Mouse (Mus musculus) megakaryocyte, embryonic 14.5 days (primary cell): ENCODE data around the gene B3gnt9. TPM values are rescaled to one million over a fixed set of nuclear protein-coding genes. Genes with fewer than 3 reads are reported as not detected.

ENCODE experiments used
- H3K27me3 ChIP-seq: replicated peaks from 2 replicates; pipeline ENCODE3; 2012; ENCODE audit warnings: inconsistent platforms
- H3K36me3 ChIP-seq: replicated peaks from 2 replicates; pipeline ENCODE3; 2012; ENCODE audit warnings: low read length, inconsistent platforms, mixed read lengths
- H3K4me1 ChIP-seq: 2 replicates; pipeline ENCODE4 v1.6.1; 2012; ENCODE audit warnings: inconsistent platforms
- H3K4me3 ChIP-seq: replicated peaks from 2 replicates; pipeline ENCODE3; 2012; ENCODE audit warnings: moderate library complexity, mild to moderate bottlenecking, inconsistent platforms
- H3K9me3 ChIP-seq: 2 replicates; pipeline ENCODE4 v1.6.1; 2012; ENCODE audit warnings: inconsistent platforms
- FLI1 ChIP-seq: IDR thresholded peaks from 2 replicates; pipeline ENCODE4 v1.6.1; 2012; ENCODE audit warnings: low read length, inconsistent platforms, mixed read lengths
- GATA1 ChIP-seq: IDR thresholded peaks from 3 replicates; pipeline ENCODE4 v1.6.1; 2012; ENCODE audit warnings: mixed read lengths, low read length, inconsistent platforms, borderline replicate concordance
- polyA plus RNA-seq: library from polyadenylated mRNA; stranded (reverse); fragments of >175 nt; gene quantifications from 2 replicates; pipeline ENCODE4 v1.2.3, GENCODE M21; 2012; ENCODE audit warnings: low replicate concordance; ENCODE audit not compliant: insufficient read depth

Gene B3gnt9
- polyA plus RNA-seq, 1 experiment = 4.9 TPM

- peak overlapping the region; percentile 89 for H3K4me3 ChIP-seq
- peaks cover 50% of the 10 kb centered on the region for H3K4me1 ChIP-seq
- peaks cover 40% of the 10 kb centered on the region for H3K27me3 ChIP-seq
- TF ChIP-seq FLI1 (no peak), GATA1 (no peak)
- H3K9me3 ChIP-seq = peaks cover 3% of the 10 kb centered on the region; the same call in 1 of the 2 replicates
- peaks cover 16% of the 10 kb centered on the region for H3K36me3 ChIP-seq
Observed at GRCm38 (mm10) chr8:105283074-105283473, 28.1 kb upstream of the B3gnt9 start.

GRCm38 (mm10) chr8:105282239-105282638, 27.3 kb upstream of the B3gnt9 start:
- no peak overlapping the region for H3K4me3 ChIP-seq
- TF ChIP-seq GATA1 (no peak), FLI1 (no peak)
- H3K36me3 ChIP-seq = peaks cover 16% of the 10 kb centered on the region
- peaks cover 49% of the 10 kb centered on the region for H3K27me3 ChIP-seq
- H3K4me1 ChIP-seq = peaks cover 52% of the 10 kb centered on the region
- peaks cover 3% of the 10 kb centered on the region; the same call in 1 of the 2 replicates for H3K9me3 ChIP-seq

- Histone ChIP-seq H3K4me1 (peaks cover 54% of the 10 kb centered on the region), H3K36me3 (peaks cover 16% of the 10 kb centered on the region)
Observed at GRCm38 (mm10) chr8:105281821-105282220, 26.9 kb upstream of the B3gnt9 start.

GRCm38 (mm10) chr8:105280567-105280966, 25.6 kb upstream of the B3gnt9 start:
- peaks cover 62% of the 10 kb centered on the region for H3K27me3 ChIP-seq
- peaks cover 58% of the 10 kb centered on the region for H3K4me1 ChIP-seq
- no peak overlapping the region for H3K4me3 ChIP-seq
- peaks cover 3% of the 10 kb centered on the region; the same call in 1 of the 2 replicates for H3K9me3 ChIP-seq
- H3K36me3 ChIP-seq = peaks cover 16% of the 10 kb centered on the region
- TF ChIP-seq FLI1 (no peak), GATA1 (no peak)

More at GRCm38 (mm10) chr8:105281821-105282220, 26.9 kb upstream of the B3gnt9 start:
- peaks cover 3% of the 10 kb centered on the region; the same call in 1 of the 2 replicates for H3K9me3 ChIP-seq
- H3K27me3 ChIP-seq = peaks cover 53% of the 10 kb centered on the region
- H3K4me3 ChIP-seq = no peak overlapping the region
- TF ChIP-seq FLI1 = no peak
- no peak for TF ChIP-seq GATA1

GRCm38 (mm10) chr8:105278911-105279334, 24.0 kb upstream of the B3gnt9 start:
- H3K4me3 ChIP-seq = peak overlapping the region; percentile 89
- H3K36me3 ChIP-seq = peaks cover 10% of the 10 kb centered on the region
- TF ChIP-seq FLI1 (no peak), GATA1 (no peak)
- H3K9me3 ChIP-seq = peaks cover 3% of the 10 kb centered on the region; the same call in 1 of the 2 replicates
- H3K27me3 ChIP-seq = peaks cover 73% of the 10 kb centered on the region
- H3K4me1 ChIP-seq = peaks cover 59% of the 10 kb centered on the region

GRCm38 (mm10) chr8:105276292-105277120, 21.6 kb upstream of the B3gnt9 start:
- TF ChIP-seq FLI1 (no peak), GATA1 (no peak)
- peaks cover 47% of the 10 kb centered on the region for H3K4me1 ChIP-seq
- peaks cover 87% of the 10 kb centered on the region for H3K27me3 ChIP-seq
- peak overlapping the region; percentile 90 for H3K4me3 ChIP-seq
- H3K36me3 ChIP-seq = peaks cover 3% of the 10 kb centered on the region
- H3K9me3 ChIP-seq = peaks cover 3% of the 10 kb centered on the region; the same call in 1 of the 2 replicates

- Histone ChIP-seq H3K4me1 (peaks cover 49% of the 10 kb centered on the region), H3K9me3 (no peaks in the 10 kb centered on the region), H3K36me3 (no peaks in the 10 kb centered on the region), H3K27me3 (peaks cover 91% of the 10 kb centered on the region), H3K4me3 (peak within 1 kb of the TSS; percentile 90)
- TF ChIP-seq GATA1 (no peak), FLI1 (no peak)
Observed at GRCm38 (mm10) chr8:105275840-105276239, 20.9 kb upstream of the B3gnt9 start, which contains the start of gene Nol3. Gene Nol3 (plus strand): TSS chr8:105276140.

GRCm38 (mm10) chr8:105275387-105275786, 20.4 kb upstream of the B3gnt9 start:
- peaks cover 92% of the 10 kb centered on the region for H3K27me3 ChIP-seq
- H3K36me3 ChIP-seq = no peaks in the 10 kb centered on the region
- no peaks in the 10 kb centered on the region for H3K9me3 ChIP-seq
- H3K4me3 ChIP-seq = peak overlapping the region; percentile 90
- TF ChIP-seq FLI1 (no peak), GATA1 (no peak)
- H3K4me1 ChIP-seq = peaks cover 51% of the 10 kb centered on the region

- H3K36me3 ChIP-seq = peaks cover 32% of the 10 kb centered on the region
- peaks cover 73% of the 10 kb centered on the region for H3K27me3 ChIP-seq
- H3K4me1 ChIP-seq = peaks cover 46% of the 10 kb centered on the region
- peak overlapping the region; percentile 64 for H3K4me3 ChIP-seq
- peaks cover 14% of the 10 kb centered on the region for H3K9me3 ChIP-seq
- TF ChIP-seq GATA1 = no peak
- TF ChIP-seq FLI1 = no peak
Observed at GRCm38 (mm10) chr8:105270916-105271186, 15.9 kb upstream of the B3gnt9 start.

- Histone ChIP-seq H3K9me3 (peaks cover 14% of the 10 kb centered on the region), H3K4me3 (peak overlapping the region; percentile 89), H3K36me3 (peaks cover 32% of the 10 kb centered on the region), H3K27me3 (peaks cover 68% of the 10 kb centered on the region), H3K4me1 (peaks cover 44% of the 10 kb centered on the region)
- no peak for TF ChIP-seq FLI1
- TF ChIP-seq GATA1 = no peak
Observed at GRCm38 (mm10) chr8:105270101-105270915, 15.4 kb upstream of the B3gnt9 start.
